Mouse (Mus musculus) cerebellum, adult (tissue): ENCODE results near the gene Olfr707.
"Not testable (repeated sequence)": the region's sequence is repeated elsewhere in the genome, so short reads cannot be mapped to it uniquely, and the experiment has no call there.

Source experiments
- ATAC-seq: cut with Nextera tagmentation; 2 replicates; pipeline ENCODE4 v1.9.2; 2017; ENCODE audit warnings: mild to moderate bottlenecking, moderate library complexity, mixed read lengths; ENCODE audit not compliant: insufficient number of reproducible peaks, low FRiP score, low TSS enrichment

Olfr707 gene

DNA sequence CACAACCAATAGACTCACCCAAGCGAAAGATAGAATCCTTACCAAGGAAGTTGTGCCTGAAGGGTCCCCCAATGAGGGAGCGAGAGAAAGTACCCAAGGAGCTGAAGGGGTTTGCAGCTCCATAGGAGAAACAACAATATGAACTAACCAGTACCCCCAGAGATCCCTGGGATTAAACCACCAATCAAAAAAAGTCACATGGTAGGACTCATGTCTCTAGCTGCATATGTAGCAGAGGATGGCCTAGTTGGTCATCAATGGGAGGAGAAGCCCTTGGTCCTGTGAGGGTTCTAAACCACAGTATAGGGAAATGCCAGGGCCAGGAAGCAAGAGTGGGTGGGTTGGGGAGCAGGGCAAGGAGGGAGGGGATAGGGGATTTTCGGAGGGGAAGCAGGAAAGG lies at the start of gene Olfr707:
Gene Olfr707 (minus strand): TSS at position 101 of the 400 bp plus-strand sequence.
- not testable (repeated sequence) for ATAC-seq

DNA sequence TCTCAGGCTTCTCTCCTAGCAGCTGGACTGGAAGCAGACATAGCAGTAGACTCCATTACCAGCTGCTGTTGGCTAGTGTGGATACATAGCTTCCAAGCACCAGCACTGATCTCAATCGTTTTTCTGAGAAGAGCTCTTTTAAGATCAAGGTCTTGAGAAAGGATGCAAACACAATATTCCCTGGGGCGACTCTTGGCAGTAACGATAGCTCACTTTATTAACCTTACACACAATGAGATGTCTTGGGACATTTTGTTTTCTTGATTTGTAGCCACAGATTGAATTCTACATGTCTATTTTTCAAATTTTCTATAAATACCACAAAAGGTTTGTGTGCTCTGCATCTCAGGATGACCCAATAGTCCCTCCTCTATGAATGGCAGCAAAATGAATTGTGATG lies 47.2 kb upstream of the Olfr707 start, which contains the start of gene Olfr710:
Gene Olfr710 (minus strand): TSS at position 101 of the 400 bp plus-strand sequence.
- no peak for ATAC-seq

DNA sequence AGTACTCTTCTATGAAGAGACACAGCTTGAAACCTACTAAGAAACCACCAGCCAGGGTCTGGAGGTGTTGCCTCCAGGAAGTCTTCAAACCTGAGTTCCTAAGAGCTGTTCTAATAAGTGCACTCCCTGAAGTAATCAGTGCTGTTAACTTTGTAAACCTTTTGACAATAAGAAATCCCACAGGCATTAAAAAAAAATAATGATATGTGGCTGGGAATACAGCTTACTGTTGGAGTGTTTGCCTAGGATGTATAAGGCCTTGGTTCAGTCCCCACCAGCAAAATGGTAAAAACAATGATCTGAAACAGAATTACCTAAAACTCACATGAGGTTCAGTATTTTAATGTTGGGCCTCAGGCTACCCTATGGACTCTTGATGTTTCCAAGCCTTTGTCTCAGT lies 31.1 kb upstream of the Olfr707 start, which contains the start of gene Olfr709-ps1:
Gene Olfr709-ps1 (minus strand): TSS at position 101 of the 400 bp plus-strand sequence.
- no peak for ATAC-seq

DNA sequence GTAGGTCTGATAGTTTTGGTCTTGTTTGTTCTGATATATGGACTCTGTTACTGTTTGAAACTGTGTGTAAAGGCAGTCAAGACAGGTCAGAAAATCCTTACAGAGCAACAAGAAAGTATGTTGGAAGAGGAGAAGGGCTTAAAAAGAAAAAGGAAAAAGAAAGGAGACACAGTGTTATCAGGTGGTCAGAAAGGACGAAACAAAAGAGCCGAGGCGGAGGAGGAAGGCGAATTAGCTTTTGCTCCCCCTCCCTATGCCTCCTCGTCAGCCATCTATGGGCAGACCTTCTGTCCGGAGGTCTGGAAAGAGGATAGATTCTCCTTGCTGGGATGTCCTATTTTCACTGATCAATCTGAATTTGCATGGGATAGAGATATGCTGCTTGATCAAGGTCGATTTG lies 19.9 kb upstream of the Olfr707 start:
- ATAC-seq = not testable (repeated sequence)

DNA sequence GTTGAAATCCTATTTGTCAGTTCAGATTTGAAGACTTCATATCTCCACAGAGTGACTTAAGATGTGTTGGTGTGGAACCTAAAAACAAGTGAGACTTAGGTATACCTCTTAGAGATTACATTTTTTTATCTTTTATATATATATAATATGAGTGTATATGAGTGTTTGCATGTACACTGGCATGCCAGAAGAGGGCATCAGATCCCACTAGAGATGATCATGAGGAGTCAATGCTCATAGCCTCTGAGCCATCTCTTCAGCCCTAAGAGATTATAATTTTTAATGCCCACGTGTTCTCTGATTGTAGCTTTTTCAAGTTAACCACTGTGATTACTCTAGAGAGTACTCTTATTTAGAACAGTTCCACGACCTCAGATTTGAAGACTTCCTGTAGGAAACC lies 6.6 kb upstream of the Olfr707 start, which contains the start of gene Olfr1532-ps1:
Gene Olfr1532-ps1 (plus strand): TSS at position 326 of the 400 bp plus-strand sequence.
- ATAC-seq = no peak

DNA sequence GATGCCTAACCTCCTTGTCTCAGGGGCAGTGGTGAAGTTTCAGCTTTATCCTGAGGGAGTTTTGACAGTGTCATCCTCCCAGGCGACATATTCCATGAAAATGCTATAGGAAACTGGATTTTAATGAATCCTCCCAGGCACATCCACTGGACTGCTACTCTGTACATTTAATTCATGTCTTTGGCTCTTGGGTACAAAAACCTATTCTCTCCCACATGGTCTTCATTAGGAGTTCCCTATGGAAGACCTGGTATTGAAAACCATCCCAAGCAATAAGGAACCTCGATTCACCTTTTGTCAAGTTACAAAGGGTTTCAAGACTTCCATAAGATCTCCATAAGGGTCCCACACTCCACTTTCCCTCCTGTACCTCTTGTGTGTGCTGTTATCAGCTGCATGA lies 13.0 kb downstream of the Olfr707 start, which contains the start of gene Olfr706:
Gene Olfr706 (minus strand): TSS at position 101 of the 400 bp plus-strand sequence.
- no peak for ATAC-seq

DNA sequence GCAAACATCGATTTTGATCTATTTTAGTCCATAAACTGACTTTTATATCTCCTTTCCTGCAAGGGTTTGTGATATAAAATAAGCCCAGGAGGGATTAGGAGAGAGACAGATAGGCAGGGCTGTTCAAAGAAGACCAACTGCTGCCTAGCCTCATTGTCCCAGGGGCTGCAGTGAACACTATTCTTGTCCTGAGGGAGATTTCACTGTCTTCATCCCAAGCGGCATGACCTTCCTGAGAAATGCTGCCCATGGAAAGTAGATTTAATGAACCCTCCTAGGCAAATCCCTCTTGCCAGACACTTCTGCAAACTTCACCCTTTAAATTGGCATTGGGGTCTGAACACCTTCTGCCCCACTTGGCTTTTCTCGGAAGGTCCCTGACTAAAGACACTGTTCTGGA lies 24.2 kb downstream of the Olfr707 start, which contains the start of gene Olfr705:
Gene Olfr705 (minus strand): TSS at position 101 of the 400 bp plus-strand sequence.
- ATAC-seq = no peak

DNA sequence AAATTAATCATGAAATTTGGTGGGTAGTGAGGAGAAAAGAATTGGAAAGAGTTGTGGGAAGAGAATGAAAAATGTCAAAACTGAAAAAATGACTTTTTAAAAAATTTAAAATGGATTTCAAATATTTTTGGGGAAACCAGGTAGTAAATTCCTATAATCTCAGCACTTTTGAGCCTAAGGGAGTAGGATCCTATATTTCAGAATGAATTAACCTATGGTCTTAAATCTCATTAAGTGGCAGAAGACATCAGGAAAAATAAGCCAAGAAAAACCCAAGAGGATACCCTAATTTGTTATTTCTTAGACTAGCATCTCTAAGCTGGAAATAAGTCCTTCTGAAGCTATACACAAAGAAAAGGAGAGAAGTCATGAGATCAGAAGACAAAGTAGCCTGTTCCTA lies 38.2 kb downstream of the Olfr707 start, which contains the start of gene Olfr704:
Gene Olfr704 (plus strand): TSS at position 301 of the 400 bp plus-strand sequence.
- no peak for ATAC-seq

DNA sequence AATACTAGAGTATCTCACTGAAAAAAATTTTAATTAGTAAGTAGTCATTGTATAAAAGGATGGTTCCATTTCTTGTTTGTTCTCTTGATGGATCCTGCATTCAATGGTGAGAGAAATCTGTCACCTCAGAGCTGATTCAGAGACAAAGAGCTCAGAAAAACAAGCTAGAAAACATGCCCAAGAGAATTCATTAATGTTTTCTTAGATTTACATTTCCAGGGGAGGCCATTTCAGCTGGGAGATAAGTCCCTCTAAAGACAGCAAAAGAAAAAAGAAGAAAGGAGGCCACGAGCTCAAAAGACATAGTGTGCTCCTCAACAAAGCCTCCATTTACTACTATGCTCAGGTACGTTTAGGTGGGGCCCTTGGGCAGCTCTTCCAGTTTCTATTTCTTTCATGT lies 58.0 kb downstream of the Olfr707 start, which contains the start of gene Olfr703:
Gene Olfr703 (plus strand): TSS at position 301 of the 400 bp plus-strand sequence.
- no peak for ATAC-seq
